Mouse (Mus musculus) embryonic facial prominence, embryonic 15.5 days (tissue): ENCODE data around the gene Cap1. TPM values are rescaled to one million over a fixed set of nuclear protein-coding genes. Genes with fewer than 3 reads are reported as not detected.
A peak's percentile ranks its signal among the peaks of the same experiment; 100 is the strongest.

ENCODE experiments used
- ATAC-seq: fragments of 200-750 bp; cut with Nextera tagmentation; 2 replicates; pipeline ENCODE4 v1.8.0; 2017; ENCODE audit warnings: low read depth, moderate TSS enrichment; ENCODE audit not compliant: insufficient number of reproducible peaks, low FRiP score, low TSS enrichment
- H3K27ac ChIP-seq: fragments of 300-500 bp; sonication (generic); replicated peaks from 2 replicates; pipeline ENCODE4 v1.5.1; 2015; ENCODE audit warnings: mild to moderate bottlenecking, inconsistent platforms
- H3K27me3 ChIP-seq: fragments of 300-500 bp; sonication (generic); 2 replicates; pipeline ENCODE4 v1.6.1; 2015; ENCODE audit warnings: inconsistent platforms
- H3K36me3 ChIP-seq: fragments of 300-500 bp; sonication (generic); 2 replicates; pipeline ENCODE4 v1.6.1; 2015; ENCODE audit warnings: mild to moderate bottlenecking, inconsistent platforms
- H3K4me1 ChIP-seq: fragments of 300-500 bp; sonication (generic); 2 replicates; pipeline ENCODE4 v1.6.1; 2015; ENCODE audit warnings: inconsistent platforms
- H3K4me2 ChIP-seq: fragments of 300-500 bp; sonication (generic); replicated peaks from 2 replicates; pipeline ENCODE4 v1.6.1; 2015; ENCODE audit warnings: mild to moderate bottlenecking, inconsistent platforms
- H3K4me3 ChIP-seq: fragments of 300-500 bp; sonication (generic); replicated peaks from 2 replicates; pipeline ENCODE4 v1.5.1; 2015; ENCODE audit warnings: mild to moderate bottlenecking, inconsistent platforms
- H3K9ac ChIP-seq: fragments of 300-500 bp; sonication (generic); 2 replicates; pipeline ENCODE4 v1.6.1; 2015; ENCODE audit warnings: inconsistent platforms
- H3K9me3 ChIP-seq: fragments of 300-500 bp; sonication (generic); replicated peaks from 2 replicates; pipeline ENCODE4 v1.6.1; 2016; ENCODE audit warnings: inconsistent platforms
- WGBS: fragments of 180-500 bp; shearing (Covaris S2); methylation state at CpG from one replicate; pipeline ENCODE4 v1.1.7; 2015; 5-methylcytosine and 5-hydroxymethylcytosine counted together
- polyA plus RNA-seq: library from polyadenylated mRNA; unstranded; fragments of >200 nt; fragmentation: Nextera tagmentation; extraction: Ambion mirVana; gene quantifications from 2 replicates; pipeline ENCODE4 v1.2.1, GENCODE M21; 2015

Cap1 gene
- 71.0 and 74.5 TPM in 2 replicates for polyA plus RNA-seq

- Histone ChIP-seq H3K9me3 (no peaks in the 10 kb centered on the region), H3K4me3 (peak within 1 kb of the TSS; percentile 82), H3K27ac (peak within 1 kb of the TSS; percentile 100), H3K27me3 (no peaks in the 10 kb centered on the region), H3K4me2 (peak within 1 kb of the TSS; percentile 86), H3K36me3 (no peaks in the 10 kb centered on the region), H3K4me1 (peaks cover 30% of the 10 kb centered on the region), H3K9ac (peak within 1 kb of the TSS; percentile 79)
- WGBS: under 1% methylated on average over 49 of the region's 49 CpGs
- peak; percentile 95 for ATAC-seq
These were observed at the start of gene Cap1 for GRCm38 (mm10) chr4:122885768-122886578. Gene Cap1 (minus strand): TSS chr4:122886056.

GRCm38 (mm10) chr4:122933857-122934256 is 48.0 kb upstream of the Cap1 start:
- Histone ChIP-seq H3K4me2 (no peak overlapping the region), H3K27ac (no peak overlapping the region), H3K4me1 (no peaks in the 10 kb centered on the region), H3K27me3 (no peaks in the 10 kb centered on the region), H3K9ac (no peak overlapping the region), H3K36me3 (no peaks in the 10 kb centered on the region), H3K9me3 (no peaks in the 10 kb centered on the region), H3K4me3 (no peak overlapping the region)
- no peak for ATAC-seq
- WGBS: 34% methylated on average over 3 of the region's 3 CpGs

GRCm38 (mm10) chr4:122933051-122933591 is 47.3 kb upstream of the Cap1 start:
- no peaks in the 10 kb centered on the region for H3K9me3 ChIP-seq
- H3K27me3 ChIP-seq: no peaks in the 10 kb centered on the region
- no peaks in the 10 kb centered on the region for H3K36me3 ChIP-seq
- H3K4me1 ChIP-seq: no peaks in the 10 kb centered on the region
- H3K4me2 ChIP-seq: no peak overlapping the region
- WGBS: 61% methylated on average over 3 of the region's 3 CpGs
- H3K27ac ChIP-seq: no peak overlapping the region
- H3K4me3 ChIP-seq: no peak overlapping the region
- no peak for ATAC-seq
- no peak overlapping the region for H3K9ac ChIP-seq

GRCm38 (mm10) chr4:122932239-122932978 is 46.6 kb upstream of the Cap1 start:
- no peak for ATAC-seq
- 65% methylated on average over 8 of the region's 8 CpGs for WGBS

GRCm38 (mm10) chr4:122930939-122931590 is 45.2 kb upstream of the Cap1 start:
- Histone ChIP-seq H3K27ac (no peak overlapping the region), H3K9me3 (no peaks in the 10 kb centered on the region), H3K36me3 (no peaks in the 10 kb centered on the region), H3K27me3 (no peaks in the 10 kb centered on the region), H3K4me2 (no peak overlapping the region), H3K9ac (no peak overlapping the region), H3K4me1 (no peaks in the 10 kb centered on the region), H3K4me3 (no peak overlapping the region)
- ATAC-seq: no peak
- 82% methylated on average over 2 of the region's 2 CpGs for WGBS

More at GRCm38 (mm10) chr4:122932239-122932978, 46.6 kb upstream of the Cap1 start:
- Histone ChIP-seq H3K4me1 (no peaks in the 10 kb centered on the region), H3K9me3 (no peaks in the 10 kb centered on the region), H3K36me3 (no peaks in the 10 kb centered on the region), H3K4me3 (no peak overlapping the region), H3K9ac (no peak overlapping the region), H3K27me3 (no peaks in the 10 kb centered on the region), H3K27ac (no peak overlapping the region), H3K4me2 (no peak overlapping the region)

- no peak overlapping the region for H3K27ac ChIP-seq
- H3K4me1 ChIP-seq: no peaks in the 10 kb centered on the region
- H3K36me3 ChIP-seq: no peaks in the 10 kb centered on the region
- 74% methylated on average over 15 of the region's 15 CpGs for WGBS
- H3K4me2 ChIP-seq: no peak overlapping the region
- H3K27me3 ChIP-seq: no peaks in the 10 kb centered on the region
- H3K9ac ChIP-seq: no peak overlapping the region
- ATAC-seq: no peak
- H3K4me3 ChIP-seq: no peak overlapping the region
- H3K9me3 ChIP-seq: no peaks in the 10 kb centered on the region
These were observed 37.8 kb upstream of the Cap1 start for GRCm38 (mm10) chr4:122923392-122924344.

GRCm38 (mm10) chr4:122922841-122923240 is 37.0 kb upstream of the Cap1 start:
- 27% methylated on average over 1 of the region's 1 CpGs for WGBS
- Histone ChIP-seq H3K36me3 (no peaks in the 10 kb centered on the region), H3K4me2 (no peak overlapping the region), H3K27ac (no peak overlapping the region), H3K9me3 (no peaks in the 10 kb centered on the region), H3K4me3 (no peak overlapping the region), H3K4me1 (no peaks in the 10 kb centered on the region), H3K27me3 (no peaks in the 10 kb centered on the region), H3K9ac (no peak overlapping the region)
- ATAC-seq: no peak

- no peaks in the 10 kb centered on the region for H3K4me1 ChIP-seq
- H3K4me2 ChIP-seq: no peak overlapping the region
- WGBS: 85% methylated on average over 4 of the region's 4 CpGs
- H3K4me3 ChIP-seq: no peak overlapping the region
- H3K36me3 ChIP-seq: no peaks in the 10 kb centered on the region
- H3K9ac ChIP-seq: no peak overlapping the region
- H3K27me3 ChIP-seq: no peaks in the 10 kb centered on the region
- ATAC-seq: no peak
- no peaks in the 10 kb centered on the region for H3K9me3 ChIP-seq
- H3K27ac ChIP-seq: no peak overlapping the region
These were observed 30.1 kb upstream of the Cap1 start for GRCm38 (mm10) chr4:122915985-122916384.

- Histone ChIP-seq H3K4me2 (no peak overlapping the region), H3K9ac (no peak overlapping the region), H3K4me3 (no peak overlapping the region), H3K27ac (no peak overlapping the region), H3K36me3 (no peaks in the 10 kb centered on the region), H3K27me3 (no peaks in the 10 kb centered on the region), H3K4me1 (no peaks in the 10 kb centered on the region), H3K9me3 (no peaks in the 10 kb centered on the region)
- WGBS: 64% methylated on average over 7 of the region's 7 CpGs
- ATAC-seq: no peak
These were observed 28.3 kb upstream of the Cap1 start for GRCm38 (mm10) chr4:122914186-122914585.

GRCm38 (mm10) chr4:122912613-122913012 is 26.8 kb upstream of the Cap1 start:
- H3K4me1 ChIP-seq: no peaks in the 10 kb centered on the region
- no peaks in the 10 kb centered on the region for H3K27me3 ChIP-seq
- no peak overlapping the region for H3K4me3 ChIP-seq
- H3K4me2 ChIP-seq: no peak overlapping the region
- 67% methylated on average over 5 of the region's 5 CpGs for WGBS
- no peak overlapping the region for H3K9ac ChIP-seq
- no peak for ATAC-seq
- H3K9me3 ChIP-seq: no peaks in the 10 kb centered on the region
- no peak overlapping the region for H3K27ac ChIP-seq
- no peaks in the 10 kb centered on the region for H3K36me3 ChIP-seq
